Mouse (Mus musculus) MN1 (cell line): ENCODE data around the gene Shisal2a.

ENCODE experiments used
- DNase-seq: peaks from one replicate; pipeline ENCODE4 v3.0.0-alpha.2; 2016; ENCODE audit warnings: low spot score

Shisal2a gene

DNA sequence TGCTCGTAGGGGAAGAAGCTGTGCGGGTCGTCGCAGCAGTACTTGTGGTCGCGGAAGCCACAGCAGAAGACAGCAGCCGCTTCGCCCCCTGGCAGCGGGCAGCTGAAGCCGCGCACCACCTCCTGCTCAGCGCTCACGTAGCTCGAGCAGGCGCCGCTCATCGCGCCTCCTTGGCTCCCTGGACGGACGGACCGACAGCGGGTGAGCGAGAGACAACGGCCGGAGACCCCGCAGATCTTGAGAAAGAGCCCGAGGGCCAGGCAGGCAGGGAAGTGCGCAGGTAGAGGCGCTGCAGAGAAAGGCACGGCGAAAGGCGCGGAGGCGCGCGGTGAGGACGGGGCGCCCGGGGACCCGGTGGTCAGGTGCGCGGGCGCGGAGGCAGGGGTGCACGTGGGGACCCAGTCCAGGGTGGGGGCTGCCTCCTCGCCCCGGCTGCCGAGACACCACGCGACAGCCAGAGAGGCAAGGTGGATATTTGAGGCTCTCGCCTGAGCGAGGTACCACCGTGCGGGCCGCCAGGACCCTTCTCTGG lies at the start of gene Shisal2a:
Gene Shisal2a (minus strand): TSS at position 167 of the 532 bp plus-strand sequence.
- DNase-seq, result no peak

DNA sequence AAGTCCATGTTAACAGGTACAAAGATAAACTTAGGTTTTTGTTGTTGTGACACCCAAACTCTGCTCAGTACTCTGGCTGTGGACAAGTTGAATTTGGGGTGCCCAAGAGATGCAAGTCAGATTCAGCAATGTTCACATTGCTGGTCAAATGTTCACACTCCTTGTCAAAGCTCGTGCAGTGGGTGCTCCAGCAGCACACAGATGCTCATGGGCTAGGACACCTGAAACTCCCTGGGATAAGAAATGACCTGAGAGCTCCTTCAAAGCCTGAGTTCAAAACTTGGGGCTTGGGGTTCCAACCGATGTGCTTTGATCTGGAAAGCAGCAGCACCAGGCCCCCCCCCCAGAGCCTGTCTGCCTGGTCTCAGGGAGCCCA lies 48.4 kb upstream of the Shisal2a start:
- DNase-seq, result no peak

DNA sequence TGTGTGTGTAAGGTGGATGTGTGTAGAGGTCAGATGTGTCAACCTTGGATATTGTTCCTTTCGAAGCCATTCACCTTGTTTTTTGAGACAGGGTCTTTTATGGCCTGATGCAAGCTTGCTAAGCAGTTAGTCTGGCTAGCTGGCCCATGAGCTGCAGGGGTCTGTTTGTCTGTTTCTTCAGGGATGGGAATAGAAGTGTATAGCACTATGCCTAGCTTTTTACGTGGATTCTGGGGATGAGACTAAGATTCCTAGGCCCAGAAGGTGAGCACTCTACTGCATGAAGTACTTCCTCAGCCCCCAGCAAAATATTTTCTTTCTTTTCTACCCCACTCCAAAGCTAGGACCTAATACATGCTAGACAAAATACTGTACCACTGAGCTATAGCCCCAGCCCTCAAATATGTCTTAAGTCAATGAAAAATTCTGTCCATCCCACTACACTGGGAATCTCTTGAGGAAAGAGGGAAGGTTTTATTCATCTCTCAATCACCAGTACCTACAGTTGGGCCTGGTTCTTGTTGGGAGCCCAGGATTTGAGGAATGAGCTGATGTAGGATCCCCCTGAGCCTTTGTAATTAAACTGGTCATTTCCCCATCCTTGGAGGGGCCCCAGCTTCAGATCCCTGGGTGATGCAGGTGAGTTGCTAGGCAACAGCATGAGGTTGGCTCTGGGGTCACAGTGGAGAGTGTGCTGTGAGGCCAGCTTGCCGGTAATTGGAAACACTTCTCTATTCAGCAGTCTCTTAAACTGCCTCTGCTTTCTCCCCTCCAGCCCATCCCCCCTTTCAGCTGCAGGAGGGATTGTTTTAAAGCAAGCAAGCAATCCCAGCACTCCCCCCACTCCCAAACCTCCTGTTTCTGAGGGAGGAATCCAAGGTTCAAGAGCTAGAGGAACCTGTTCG lies 47.8 kb upstream of the Shisal2a start:
- no peak for DNase-seq

DNA sequence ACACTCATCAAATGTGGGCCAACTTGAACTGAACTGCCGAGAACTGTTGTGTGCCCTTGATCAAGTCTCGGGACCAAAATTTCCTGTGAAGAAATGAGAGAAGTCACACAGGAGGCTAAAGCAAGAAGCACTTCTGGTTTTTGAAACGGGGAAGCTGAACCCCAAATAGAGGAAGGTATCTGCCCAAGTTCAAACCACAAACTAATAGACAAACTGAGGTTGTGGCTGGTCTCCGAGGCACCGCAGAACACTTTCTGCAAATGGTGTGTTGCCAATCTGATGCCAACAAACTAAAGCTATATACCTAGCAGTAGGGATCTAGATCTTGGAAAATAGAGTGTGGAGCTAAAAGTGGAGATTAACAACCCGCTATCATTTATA lies 45.2 kb upstream of the Shisal2a start:
- DNase-seq, result no peak

DNA sequence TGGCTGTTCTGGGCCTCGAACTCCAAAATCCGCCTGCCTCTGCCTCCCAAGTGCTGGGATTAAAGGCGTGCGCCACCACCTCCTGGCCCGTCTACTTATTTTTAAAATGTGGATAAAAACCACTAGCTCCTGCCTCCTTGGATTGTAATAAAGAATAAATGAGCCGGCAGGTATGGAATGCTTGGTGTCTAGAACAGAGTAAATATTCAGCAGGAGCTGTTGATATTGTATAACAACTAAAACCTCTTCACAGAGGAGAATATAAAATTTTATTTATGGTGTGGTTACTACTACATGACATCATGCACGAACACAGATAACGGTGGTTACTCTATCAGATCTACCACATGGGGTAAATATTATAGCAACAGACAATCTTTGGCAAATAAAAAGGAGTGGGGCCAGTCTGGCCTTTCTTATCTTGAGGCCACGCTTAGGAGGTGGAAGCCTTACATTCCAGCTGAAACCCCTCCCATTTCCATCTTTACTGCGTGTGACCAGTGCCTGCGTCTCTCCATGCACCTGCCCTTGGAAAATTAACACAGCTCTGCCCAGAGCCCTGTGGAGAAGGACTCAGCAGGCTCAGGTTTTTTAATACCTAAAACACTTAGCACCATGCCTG lies 44.7 kb upstream of the Shisal2a start:
- no peak for DNase-seq

DNA sequence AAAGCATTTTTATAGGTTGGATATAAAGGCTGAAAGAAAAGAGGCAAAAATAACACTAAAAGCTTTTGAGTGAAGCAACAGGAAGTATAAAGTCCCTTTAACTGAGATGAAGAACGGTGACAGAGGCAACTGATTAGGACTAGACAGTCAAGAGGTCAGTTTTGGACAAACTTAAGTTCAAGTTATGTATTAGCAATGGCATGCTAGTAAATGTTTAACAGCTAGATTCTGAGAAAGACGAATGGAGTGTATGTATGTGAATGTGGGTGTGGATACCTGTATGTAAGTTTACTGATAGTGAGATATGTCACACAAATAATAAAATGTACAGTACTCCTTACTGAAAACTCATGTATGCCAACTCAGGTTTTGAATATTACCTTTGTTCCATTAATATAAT lies 41.4 kb upstream of the Shisal2a start:
- DNase-seq, result no peak

DNA sequence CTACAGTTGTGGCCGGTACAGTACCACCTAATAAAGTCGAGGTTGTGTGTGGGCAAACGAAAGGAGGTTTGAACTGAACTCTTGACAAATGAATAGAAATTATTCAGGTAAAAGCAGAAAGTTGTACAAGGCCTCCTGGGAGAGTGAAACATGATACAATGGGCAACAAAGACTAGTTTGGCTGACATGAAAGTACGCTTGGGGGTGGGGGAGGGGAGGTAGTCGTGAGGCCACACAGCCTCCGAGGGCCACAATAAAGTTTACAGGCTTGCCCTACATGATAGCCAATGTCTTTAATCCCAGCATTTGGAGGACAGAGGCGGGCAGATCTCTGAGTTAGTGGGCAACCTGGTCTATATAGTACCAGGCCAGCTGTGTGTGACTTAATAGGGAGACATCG lies 24.5 kb upstream of the Shisal2a start:
- DNase-seq, result no peak

DNA sequence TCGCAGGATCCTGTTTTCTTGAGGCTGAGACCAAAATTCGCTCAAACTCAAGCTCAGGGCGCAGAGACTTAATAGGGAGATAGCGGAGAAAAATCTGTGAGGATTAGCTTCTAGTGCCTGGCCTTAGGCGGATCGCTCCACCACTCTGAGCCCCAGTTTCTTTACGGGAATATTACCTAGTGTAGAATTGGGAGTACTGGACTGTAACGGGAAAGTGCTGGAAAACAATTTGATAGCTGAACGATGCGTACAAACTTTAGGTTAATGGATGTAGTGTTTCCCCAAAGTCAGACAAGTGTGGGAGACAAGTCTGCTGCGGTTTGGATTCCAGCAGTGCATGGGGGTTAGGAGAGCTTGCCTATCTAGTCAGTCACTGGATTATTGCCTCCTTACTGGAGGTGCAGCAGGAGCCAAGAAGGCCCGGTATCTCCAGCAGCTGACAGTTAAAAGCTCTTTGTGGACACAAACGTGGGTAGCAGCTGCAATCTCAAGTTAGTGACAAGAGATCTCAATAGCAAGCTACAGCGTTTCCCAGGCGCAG lies 23.8 kb upstream of the Shisal2a start, which contains the start of gene Gpx7:
Gene Gpx7 (minus strand): TSS at position 101 of the 541 bp plus-strand sequence.
- DNase-seq, result no peak

DNA sequence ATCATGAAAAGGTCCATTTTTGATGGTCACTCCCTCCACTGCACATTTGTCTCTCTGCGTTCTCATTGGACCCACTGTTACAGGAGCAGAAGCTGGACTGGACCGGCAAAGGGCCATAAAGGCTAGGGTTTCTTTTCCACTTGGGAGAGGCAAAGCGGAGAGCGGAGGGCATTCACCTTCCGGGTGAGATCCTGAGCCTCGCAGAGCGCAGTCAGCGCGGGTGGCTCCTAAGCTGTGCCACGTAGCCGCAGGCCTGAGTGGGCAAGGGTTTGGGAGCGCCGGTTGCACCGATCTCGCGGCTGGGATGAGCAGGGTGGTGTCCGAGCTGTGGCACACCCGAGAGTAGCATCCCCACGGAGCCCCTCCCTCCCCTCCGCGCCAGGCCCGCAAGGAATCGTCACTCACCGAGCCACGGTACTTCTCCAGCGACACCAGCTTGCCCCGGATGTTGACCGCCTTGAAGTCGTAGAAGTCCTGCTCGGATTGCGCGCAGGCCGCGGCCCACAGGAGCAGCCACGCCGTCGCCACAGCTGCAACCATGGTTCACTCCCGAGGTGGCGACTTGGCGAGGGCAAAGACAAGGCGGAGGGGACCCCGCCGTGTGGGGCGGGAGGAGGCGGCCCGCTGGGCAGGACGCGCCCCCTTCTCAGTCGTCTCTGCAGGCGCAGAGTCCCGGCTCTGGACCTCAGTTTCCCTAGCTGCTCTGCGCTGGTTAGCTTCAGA lies 23.1 kb upstream of the Shisal2a start:
- DNase-seq, result no peak

DNA sequence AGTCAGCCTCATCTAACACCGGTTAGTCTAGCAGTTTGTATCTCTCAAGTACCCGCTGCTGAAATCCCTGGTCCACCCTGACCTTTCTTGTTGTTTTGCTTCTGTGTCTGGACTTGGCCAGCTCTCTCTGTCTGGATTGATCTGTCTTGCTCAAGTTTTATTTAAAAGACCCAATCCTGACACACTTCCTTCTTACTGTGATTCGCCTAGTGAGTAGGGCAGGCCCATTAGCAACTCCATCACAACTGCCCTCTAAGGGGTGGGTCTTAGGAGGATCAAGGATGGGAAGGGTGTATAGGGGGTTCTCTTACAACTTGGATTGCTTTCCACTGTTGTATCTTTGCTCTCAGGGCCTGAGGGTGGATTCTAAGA lies 22.6 kb upstream of the Shisal2a start:
- DNase-seq, result no peak

DNA sequence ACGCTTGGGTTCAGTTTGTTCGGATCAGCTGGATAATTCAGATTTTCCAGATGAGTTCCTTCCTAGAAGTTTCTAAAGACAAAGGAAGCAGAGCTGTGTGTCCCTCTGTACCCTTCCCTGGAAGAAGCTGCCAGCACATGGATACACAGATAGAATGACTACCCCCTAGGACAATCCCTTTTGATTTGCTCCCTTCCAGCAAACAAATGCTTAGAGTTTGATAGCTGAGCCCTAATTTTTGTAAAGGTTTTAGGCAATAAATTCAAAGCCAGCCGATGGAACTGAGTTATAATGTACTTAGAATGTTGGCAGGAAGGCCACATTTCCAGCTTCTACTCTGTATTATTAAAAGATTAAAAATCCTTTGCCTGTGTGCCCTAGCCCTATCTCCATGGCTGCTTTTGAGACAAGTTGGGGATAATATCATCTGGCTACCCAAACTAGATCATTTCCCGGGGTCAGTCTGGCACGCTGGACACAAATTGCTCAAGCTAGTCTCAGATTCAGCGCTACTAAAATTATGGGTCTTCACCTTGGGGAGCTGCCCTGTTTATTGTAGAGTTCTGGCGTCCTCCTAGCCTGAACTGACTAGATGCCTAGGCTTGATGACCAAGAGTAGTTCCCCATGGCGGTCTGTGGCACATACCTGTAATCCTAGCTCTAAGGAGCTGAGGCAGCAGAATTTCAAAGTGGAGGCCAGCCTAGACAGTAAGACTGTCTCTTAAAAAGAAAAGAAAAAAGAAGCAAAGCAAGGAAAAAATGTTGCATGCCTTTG lies 20.9 kb upstream of the Shisal2a start:
- DNase-seq, result no peak

DNA sequence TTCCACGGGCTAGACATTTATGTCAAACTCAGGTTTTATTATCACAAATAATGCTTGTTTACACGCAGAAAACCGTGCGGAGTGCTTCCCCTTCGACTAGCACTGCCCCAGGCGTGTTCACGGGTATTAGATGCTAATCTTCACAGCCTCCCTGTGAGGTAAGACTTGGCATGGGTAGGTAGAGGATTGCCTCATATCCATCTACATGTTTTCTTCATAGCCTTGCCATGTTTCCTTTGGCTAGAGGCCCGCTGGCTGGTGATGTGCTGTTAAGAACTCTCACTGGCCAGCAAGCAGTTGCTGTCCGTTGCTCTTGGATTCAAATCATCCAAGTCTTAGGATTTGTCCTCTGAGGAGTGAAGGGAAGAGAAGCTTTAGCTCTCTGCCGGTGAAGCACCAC lies 17.2 kb upstream of the Shisal2a start:
- DNase-seq, result no peak

DNA sequence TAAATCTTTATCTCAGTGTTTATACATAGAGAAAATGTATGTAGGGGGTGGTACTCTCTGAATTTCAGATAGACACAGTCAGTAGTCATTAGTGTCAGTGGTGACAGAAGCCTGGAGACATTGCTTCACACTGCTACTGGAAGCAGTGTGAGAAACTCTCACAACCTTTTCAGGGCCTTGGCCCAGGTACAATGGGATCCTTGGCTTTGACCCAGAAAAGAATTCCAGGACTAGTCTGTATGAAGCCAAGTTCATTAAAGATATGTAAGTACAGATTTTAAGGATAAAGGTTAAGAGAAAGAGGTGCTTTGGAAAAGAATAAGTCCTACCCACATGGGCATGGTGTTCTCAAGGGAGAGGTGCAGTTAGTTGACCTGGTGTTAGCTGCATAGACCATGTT lies 11.1 kb upstream of the Shisal2a start:
- DNase-seq, result no peak

DNA sequence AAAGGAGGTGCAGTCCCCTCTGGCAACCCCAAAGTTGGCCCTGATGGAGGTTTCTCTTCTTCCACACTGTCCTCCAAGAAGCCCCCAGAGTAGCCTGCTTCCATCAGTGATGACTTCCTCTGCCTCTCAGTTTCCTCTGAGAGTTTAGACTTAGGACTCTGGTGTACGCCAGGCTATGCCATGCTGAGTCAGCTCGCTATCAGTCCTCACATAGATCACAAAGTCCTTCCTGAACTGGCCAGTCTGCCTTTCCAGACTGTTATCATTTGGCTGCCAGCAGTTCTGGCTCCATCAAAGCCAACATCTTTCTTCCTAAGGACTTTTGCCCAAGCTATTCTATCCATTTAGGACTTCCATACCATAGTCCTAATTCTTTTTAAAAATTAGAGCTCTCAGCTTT lies 9.4 kb upstream of the Shisal2a start:
- no peak for DNase-seq

DNA sequence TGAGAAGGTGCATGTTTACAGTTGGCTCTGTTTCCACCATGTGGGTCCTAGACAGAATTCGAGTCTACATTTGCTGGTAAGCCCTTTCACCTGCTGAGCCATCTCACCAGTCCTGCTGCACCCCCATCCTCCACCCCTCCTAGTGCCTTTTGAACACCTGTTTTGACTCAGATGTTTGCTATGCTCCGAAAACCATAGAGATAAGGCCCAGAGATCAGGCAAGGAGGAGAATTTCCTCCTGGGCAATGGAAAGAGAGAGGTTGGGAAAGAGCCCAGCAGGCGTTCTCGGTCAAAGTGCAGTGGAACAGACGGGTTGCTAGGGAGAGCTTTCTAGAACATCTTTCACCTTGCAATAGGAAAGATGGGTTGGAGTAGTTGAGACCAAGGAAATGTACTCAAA lies 8.0 kb upstream of the Shisal2a start:
- no peak for DNase-seq

DNA sequence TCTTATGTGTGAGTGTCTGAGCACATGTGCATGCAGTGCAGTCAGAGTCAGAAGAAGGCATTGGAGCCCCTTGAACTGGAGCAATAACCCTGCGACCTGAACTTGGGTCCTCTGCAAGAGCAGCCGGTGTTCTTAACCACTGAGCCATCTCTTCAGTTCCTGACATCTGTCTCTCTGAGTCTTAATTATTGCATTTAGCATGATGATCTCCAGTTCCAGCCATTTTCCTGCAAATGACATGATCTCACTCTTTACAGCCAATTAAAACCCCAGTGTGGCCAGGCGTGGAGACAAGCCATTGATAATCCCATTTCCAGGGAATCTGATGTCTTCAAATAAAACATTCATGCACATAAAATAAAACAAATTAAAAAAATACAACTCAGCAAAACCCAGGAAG lies 5.6 kb upstream of the Shisal2a start:
- DNase-seq, result peak; percentile 8

DNA sequence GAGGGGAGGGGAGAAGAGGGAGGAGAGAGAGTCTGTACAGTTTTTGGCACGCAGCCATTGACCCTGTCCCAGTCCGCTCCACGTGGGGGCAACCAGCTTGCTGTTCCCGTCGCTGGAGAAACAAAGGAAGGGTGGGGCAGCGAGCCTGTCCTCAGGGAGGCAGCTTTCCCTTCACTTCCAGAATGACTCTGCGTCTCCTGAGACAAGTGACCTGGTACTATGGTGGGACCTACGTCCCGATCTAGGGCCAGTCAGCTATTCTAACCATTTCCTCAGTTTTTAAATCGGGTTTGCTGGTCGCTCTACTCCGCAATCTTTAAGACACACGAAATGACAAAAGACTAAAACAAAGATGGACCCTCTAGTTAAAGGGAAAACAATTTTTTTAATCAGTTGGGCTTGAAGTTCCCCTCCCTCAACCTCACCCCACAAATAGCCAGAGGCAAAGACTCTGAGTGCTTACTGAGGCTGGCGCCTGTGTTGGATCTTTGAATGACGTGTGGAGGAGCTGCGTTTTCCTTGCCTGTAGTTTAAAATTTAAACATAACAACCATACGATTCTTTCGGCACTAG lies 4.6 kb upstream of the Shisal2a start:
- DNase-seq, result no peak

DNA sequence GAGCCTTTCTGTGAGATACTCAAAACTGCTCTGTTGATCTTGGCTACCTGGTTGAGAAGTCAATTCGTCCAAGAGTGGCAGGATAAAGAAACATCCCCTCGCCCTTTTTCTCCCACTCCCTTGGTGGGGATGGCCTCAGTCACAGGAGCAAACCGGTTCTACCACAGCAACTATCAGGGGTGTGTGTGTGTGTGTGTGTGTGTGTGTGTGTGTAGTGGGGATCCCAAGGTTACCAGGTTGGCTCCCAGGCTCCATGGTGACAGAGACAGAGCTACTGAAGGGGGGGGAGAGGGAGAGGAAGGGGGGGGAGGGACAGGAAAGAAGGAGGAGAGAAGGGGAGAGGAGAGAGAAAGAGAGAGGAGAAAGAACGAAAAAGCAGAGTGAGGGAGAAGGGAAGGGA lies 4.0 kb upstream of the Shisal2a start:
- DNase-seq, result no peak

DNA sequence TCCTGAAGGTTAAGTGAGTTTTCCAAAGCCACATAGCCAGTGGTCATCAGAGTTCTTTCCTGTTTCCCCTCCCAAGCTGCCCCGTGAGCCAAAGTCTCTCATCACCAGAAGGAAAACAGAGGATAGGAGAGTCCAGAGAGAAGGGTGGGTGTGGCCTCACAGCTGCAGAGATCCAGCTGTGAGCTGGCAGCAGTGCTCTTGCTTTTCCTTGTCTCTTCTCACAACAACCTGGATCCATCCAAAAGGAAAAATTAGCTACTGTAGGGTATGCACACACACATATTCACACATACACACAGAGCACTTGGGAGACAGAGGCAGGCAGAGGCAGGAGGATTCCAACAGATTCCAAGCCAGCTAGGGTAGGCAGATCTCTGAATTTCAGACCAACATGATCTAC lies 2.9 kb upstream of the Shisal2a start:
- no peak for DNase-seq

DNA sequence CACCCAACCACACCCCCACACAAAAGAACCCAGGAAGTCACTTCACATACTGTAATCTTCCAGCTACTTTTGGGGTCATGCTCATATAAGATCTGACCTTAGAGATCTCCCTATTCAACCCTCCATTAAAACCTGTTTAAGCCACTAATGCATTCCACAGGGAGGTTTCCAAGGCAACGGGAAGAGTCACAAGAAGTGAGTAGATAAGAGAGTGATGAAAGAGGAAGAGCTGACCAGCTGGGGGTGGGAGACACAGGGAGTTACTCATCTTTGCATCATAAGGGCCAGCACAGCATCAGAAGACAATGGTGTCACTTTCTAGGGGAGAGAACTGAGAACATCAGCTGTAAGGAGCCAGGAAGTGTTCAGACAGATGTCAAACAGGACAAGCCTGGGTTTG lies 3.0 kb downstream of the Shisal2a start:
- peak; percentile 61 for DNase-seq

DNA sequence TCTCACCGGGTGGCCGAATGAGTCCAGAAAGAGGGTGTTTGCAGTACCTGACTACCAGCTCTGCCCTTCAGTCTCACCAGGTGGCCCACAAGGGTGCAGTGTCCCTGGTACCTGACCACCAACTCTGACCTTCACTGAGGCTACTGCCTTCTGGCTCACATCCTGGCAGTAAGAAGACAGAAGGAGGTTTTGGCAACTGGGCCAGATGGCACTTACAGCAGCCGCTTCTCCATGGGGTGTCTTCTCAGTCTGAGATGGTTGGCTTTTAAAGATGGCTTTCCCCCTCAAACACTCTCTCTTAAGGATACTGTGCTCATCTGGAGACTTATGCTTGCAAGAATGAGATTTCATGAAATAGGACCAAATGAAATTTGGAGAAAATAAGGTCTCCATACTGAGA lies 3.7 kb downstream of the Shisal2a start:
- no peak for DNase-seq
